Mouse (Mus musculus) liver, adult 2 months (tissue): Measurements from ENCODE around the gene Serpina1f.

Source experiments
- CTCF ChIP-seq: fragments of 200-500 bp; IDR thresholded peaks from 2 replicates; pipeline ENCODE4 v1.5.1; 2011; ENCODE audit warnings: low read depth, low read length, control low read depth
- POLR2A ChIP-seq: fragments of 200-500 bp; IDR thresholded peaks from 2 replicates; pipeline ENCODE4 v1.6.1; 2011; ENCODE audit warnings: low read length, control low read depth; ENCODE audit not compliant: insufficient read depth; ENCODE audit errors: extremely low read depth

GRCm38 (mm10) chr12:103700144-103700750 is 4.9 kb upstream of the Serpina1f start:
- TF ChIP-seq CTCF (no peak), POLR2A (no peak)
